Mouse (Mus musculus) CH12.LX (cell line): ENCODE results near the gene Zdhhc20.

Source experiments
- BHLHE40 ChIP-seq: IDR thresholded peaks from 2 replicates; pipeline ENCODE4 v1.6.1; 2011; ENCODE audit warnings: mild to moderate bottlenecking, low read depth, low read length, improper control_type of control experiment
- CTCF ChIP-seq, 2 experiments: IDR thresholded peaks in 1 of 2; conservative IDR thresholded peaks in 1 of 2; 2 replicates each; pipeline ENCODE4 v1.5.1; 2011 to 2012; ENCODE audit warnings: low read depth in 2 of 2, low read length in 2 of 2, improper control_type of control experiment in 1 of 2, inconsistent platforms in 1 of 2, mild to moderate bottlenecking in 1 of 2, moderate library complexity in 1 of 2
- MYC ChIP-seq: IDR thresholded peaks from 2 replicates; pipeline ENCODE4 v1.6.1; 2011; ENCODE audit warnings: low read depth, mild to moderate bottlenecking, improper control_type of control experiment, low read length
- NRF1 ChIP-seq: IDR thresholded peaks from 2 replicates; pipeline ENCODE4 v1.6.1; 2014; ENCODE audit warnings: low read depth, mild to moderate bottlenecking, inconsistent platforms, low read length, improper control_type of control experiment, moderate library complexity
- POLR2A ChIP-seq: IDR thresholded peaks from 2 replicates; pipeline ENCODE4 v1.6.1; 2011; ENCODE audit warnings: low read depth, mild to moderate bottlenecking, improper control_type of control experiment, low read length
- POLR2AphosphoS2 ChIP-seq: IDR thresholded peaks from 2 replicates; pipeline ENCODE4 v1.6.1; 2011; ENCODE audit warnings: low read depth, low read length, improper control_type of control experiment
- SIN3A ChIP-seq: IDR thresholded peaks from 2 replicates; pipeline ENCODE4 v1.6.1; 2012; ENCODE audit warnings: low read length, improper control_type of control experiment, inconsistent platforms
- SMC3 ChIP-seq: IDR thresholded peaks from 2 replicates; pipeline ENCODE4 v1.6.1; 2011; ENCODE audit warnings: low read depth, low read length, improper control_type of control experiment
- USF1 ChIP-seq: IDR thresholded peaks from 2 replicates; pipeline ENCODE4 v1.6.1; 2014; ENCODE audit warnings: low read depth, mild to moderate bottlenecking, inconsistent platforms, low read length, improper control_type of control experiment
- ZC3H11A ChIP-seq: IDR thresholded peaks from 2 replicates; pipeline ENCODE4 v1.6.1; 2012; ENCODE audit warnings: low read depth, mild to moderate bottlenecking, inconsistent platforms, low read length, improper control_type of control experiment
- ZKSCAN1 ChIP-seq: IDR thresholded peaks from 2 replicates; pipeline ENCODE4 v1.6.1; 2012; ENCODE audit warnings: low read depth, inconsistent platforms, low read length, improper control_type of control experiment, borderline replicate concordance
- ZNF384 ChIP-seq: IDR thresholded peaks from 2 replicates; pipeline ENCODE4 v1.6.1; 2012; ENCODE audit warnings: low read depth, low read length, improper control_type of control experiment, inconsistent platforms

GRCm38 (mm10) chr14:57877921-57878320 is 12.2 kb downstream of the Zdhhc20 start:
- TF ChIP-seq POLR2AphosphoS2 (no peak), CTCF (conservative IDR thresholded peaks at IDR 0.05 in 1 of 2, IDR thresholded peaks at IDR 0.05 in 1 of 2; ENCODE audit: low read depth in 2 of 2, low read length in 2 of 2) (no peak), ZNF384 (no peak), POLR2A (no peak), NRF1 (no peak), MYC (no peak), ZKSCAN1 (no peak), SMC3 (no peak), ZC3H11A (no peak), BHLHE40 (no peak), SIN3A (no peak), USF1 (no peak)
